Mouse (Mus musculus) cerebellum, adult 2 months (tissue): ENCODE measurements around the gene Csad.

Experiments
- CTCF ChIP-seq: fragments of 200-500 bp; IDR thresholded peaks from 2 replicates; pipeline ENCODE4 v1.5.1; 2011; ENCODE audit warnings: low read depth, mild to moderate bottlenecking, control low read depth, low read length, moderate library complexity, borderline replicate concordance; ENCODE audit not compliant: insufficient read depth
- POLR2A ChIP-seq: fragments of 200-500 bp; IDR thresholded peaks from 2 replicates; pipeline ENCODE4 v1.6.1; 2011; ENCODE audit warnings: low read length, control low read depth, borderline replicate concordance; ENCODE audit not compliant: insufficient read depth

GRCm38 (mm10) chr15:102175736-102176319 is 28.7 kb downstream of the Csad start:
- TF ChIP-seq CTCF (no peak), POLR2A (no peak)
